Mouse (Mus musculus): ENCODE data around the gene Rwdd2b. TPM values are rescaled to one million over a fixed set of nuclear protein-coding genes. Genes with fewer than 3 reads are reported as not detected.
A peak's percentile ranks its signal among the peaks of the same experiment; 100 is the strongest.

The Rwdd2b gene
- polyA plus RNA-seq, 1 experiment = 13.1 TPM

DNA sequence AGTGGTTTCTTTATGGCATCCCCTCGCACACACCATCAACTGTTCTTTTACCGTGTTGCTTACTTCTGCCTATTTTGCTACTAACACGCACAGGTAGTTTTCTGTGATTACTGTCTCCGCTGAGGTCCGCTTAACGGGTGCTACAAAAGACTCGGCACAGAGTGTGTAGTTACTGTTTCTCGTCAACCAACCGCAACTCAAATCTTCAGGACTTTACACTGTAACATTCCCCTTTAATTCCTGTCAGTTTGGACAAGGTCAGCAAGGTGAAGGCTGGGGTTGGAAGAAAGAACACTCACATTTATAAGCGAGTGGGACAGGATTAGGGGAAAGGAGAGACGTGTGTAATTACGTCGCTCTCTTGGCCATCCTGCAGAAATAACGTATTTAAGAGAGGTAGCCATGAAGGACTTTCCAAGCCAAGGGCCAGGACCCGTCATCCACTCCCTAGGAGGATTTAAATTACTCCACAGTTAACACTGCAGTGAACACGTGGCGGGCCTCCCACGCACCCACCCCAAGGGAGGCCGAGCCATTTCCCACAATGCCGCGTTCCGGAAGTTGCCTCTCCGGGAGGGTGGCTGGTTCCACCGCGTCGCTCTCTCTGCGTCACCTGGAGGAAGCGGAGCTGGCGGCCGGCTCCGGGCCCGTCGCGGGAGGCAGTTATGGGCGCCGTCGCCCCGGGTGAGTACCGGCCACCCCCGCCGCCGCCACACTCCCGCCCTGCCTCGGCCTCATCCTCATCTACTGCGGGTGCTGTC lies 14.2 kb upstream of the Rwdd2b start, which contains the start of gene Usp16:
TSS of gene Usp16 (plus strand) at position 285 of the 761 bp plus-strand sequence.
- peak within 1 kb of the TSS; percentile 71 for H3K4me3 ChIP-seq (ENCODE audit: insufficient read depth, low read depth, low read length)
- 4% methylated on average over 45 of the region's 45 CpGs for WGBS
- TF ChIP-seq POLR2A (IDR thresholded peaks at IDR 0.05; ENCODE audit: low read depth, low read length) (peak; percentile 52), CTCF (conservative IDR thresholded peaks at IDR 0.05; ENCODE audit: insufficient read depth, insufficient read length, low read depth, low read length) (no peak)
- H3K4me1 ChIP-seq (ENCODE audit: control insufficient read depth, insufficient read depth, low read length) = peaks cover 3% of the 10 kb centered on the region; the same call in 1 of the 2 replicates
- H3K27me3 ChIP-seq (replicated peaks; ENCODE audit: control insufficient read depth, insufficient read depth, low read length) = no peaks in the 10 kb centered on the region
- H3K27ac ChIP-seq (ENCODE audit: insufficient read depth, low read depth, low read length) = peak within 1 kb of the TSS; percentile 65
- peak; percentile 95 for DNase-seq
- H3K36me3 ChIP-seq (ENCODE audit: control insufficient read depth, insufficient read depth, low read length) = no peaks in the 10 kb centered on the region

DNA sequence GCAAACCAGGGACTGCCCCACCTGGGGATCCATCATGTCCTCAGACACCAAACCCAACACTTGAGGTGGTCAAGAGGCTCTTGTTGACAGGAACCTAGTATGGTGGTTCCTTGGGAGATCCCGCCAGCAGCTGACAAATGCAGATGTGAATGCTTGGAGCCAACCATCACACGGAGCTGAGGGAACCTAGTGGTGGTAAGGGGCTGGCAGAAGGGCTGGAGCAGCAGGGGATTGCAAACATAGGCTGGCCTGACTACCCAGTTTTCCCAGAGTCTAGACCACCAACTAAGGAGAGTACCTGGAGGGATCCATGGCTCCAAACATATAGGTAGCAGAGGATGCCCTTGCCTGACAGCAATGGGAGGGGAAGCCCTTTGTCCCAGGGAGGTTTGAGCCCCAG lies 12.9 kb upstream of the Rwdd2b start:
- no peak for DNase-seq
- H3K27ac ChIP-seq (ENCODE audit: insufficient read depth, low read depth, low read length) = no peak overlapping the region
- 97% methylated on average over 2 of the region's 2 CpGs for WGBS
- H3K4me1 ChIP-seq (ENCODE audit: control insufficient read depth, insufficient read depth, low read length) = peaks cover 3% of the 10 kb centered on the region; the same call in 1 of the 2 replicates
- no peaks in the 10 kb centered on the region for H3K36me3 ChIP-seq (ENCODE audit: control insufficient read depth, insufficient read depth, low read length)
- TF ChIP-seq POLR2A (IDR thresholded peaks at IDR 0.05; ENCODE audit: low read depth, low read length) (no peak), CTCF (conservative IDR thresholded peaks at IDR 0.05; ENCODE audit: insufficient read depth, insufficient read length, low read depth, low read length) (no peak)
- H3K27me3 ChIP-seq (replicated peaks; ENCODE audit: control insufficient read depth, insufficient read depth, low read length) = no peaks in the 10 kb centered on the region
- no peak overlapping the region for H3K4me3 ChIP-seq (ENCODE audit: insufficient read depth, low read depth, low read length)

DNA sequence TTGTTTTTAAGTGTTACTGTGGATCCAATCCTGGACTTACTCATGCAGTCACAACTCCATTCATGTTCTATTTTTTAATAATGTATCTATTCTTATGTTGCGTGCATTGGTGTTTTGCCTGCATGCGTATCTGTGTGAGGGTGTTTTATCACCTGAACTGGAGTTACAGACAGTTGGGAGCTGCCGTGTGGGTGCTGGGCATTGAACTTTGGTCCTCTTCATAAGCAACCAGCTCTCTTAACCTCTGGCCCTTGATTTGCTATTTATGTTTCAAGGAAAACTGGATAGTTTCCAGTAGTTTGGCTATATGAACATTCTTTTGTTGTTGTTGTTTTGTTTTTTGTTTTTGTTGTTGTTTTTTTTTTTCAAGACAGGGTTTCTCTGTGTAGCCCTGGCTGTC lies 5.2 kb upstream of the Rwdd2b start:
- H3K4me1 ChIP-seq (ENCODE audit: control insufficient read depth, insufficient read depth, low read length) = peaks cover 8% of the 10 kb centered on the region; the same call in 1 of the 2 replicates
- no peak for TF ChIP-seq CTCF (conservative IDR thresholded peaks at IDR 0.05; ENCODE audit: insufficient read depth, insufficient read length, low read depth, low read length)
- H3K27ac ChIP-seq (ENCODE audit: insufficient read depth, low read depth, low read length) = no peak overlapping the region
- no peaks in the 10 kb centered on the region for H3K27me3 ChIP-seq (replicated peaks; ENCODE audit: control insufficient read depth, insufficient read depth, low read length)
- no peak overlapping the region for H3K4me3 ChIP-seq (ENCODE audit: insufficient read depth, low read depth, low read length)
- WGBS = 75% methylated on average over 3 of the region's 3 CpGs
- H3K36me3 ChIP-seq (ENCODE audit: control insufficient read depth, insufficient read depth, low read length) = no peaks in the 10 kb centered on the region
- DNase-seq = no peak

GRCm38 (mm10) chr16:87445110-87445509 lies 4.7 kb upstream of the Rwdd2b start:
- no peak for DNase-seq
- no peak for TF ChIP-seq CTCF (conservative IDR thresholded peaks at IDR 0.05; ENCODE audit: insufficient read depth, insufficient read length, low read depth, low read length)
- no peak for TF ChIP-seq POLR2A (IDR thresholded peaks at IDR 0.05; ENCODE audit: low read depth, low read length)
- Histone ChIP-seq H3K27me3 (replicated peaks; ENCODE audit: control insufficient read depth, insufficient read depth, low read length) (no peaks in the 10 kb centered on the region), H3K27ac (ENCODE audit: insufficient read depth, low read depth, low read length) (no peak overlapping the region), H3K4me1 (ENCODE audit: control insufficient read depth, insufficient read depth, low read length) (peaks cover 8% of the 10 kb centered on the region; the same call in 1 of the 2 replicates), H3K4me3 (ENCODE audit: insufficient read depth, low read depth, low read length) (no peak overlapping the region), H3K36me3 (ENCODE audit: control insufficient read depth, insufficient read depth, low read length) (no peaks in the 10 kb centered on the region)

- TF ChIP-seq POLR2A (IDR thresholded peaks at IDR 0.05; ENCODE audit: low read depth, low read length) = no peak
- TF ChIP-seq CTCF (conservative IDR thresholded peaks at IDR 0.05; ENCODE audit: insufficient read depth, insufficient read length, low read depth, low read length) = no peak
- 60% methylated on average over 1 of the region's 1 CpGs for WGBS
- DNase-seq = no peak
- Histone ChIP-seq H3K4me3 (ENCODE audit: insufficient read depth, low read depth, low read length) (no peak overlapping the region), H3K4me1 (ENCODE audit: control insufficient read depth, insufficient read depth, low read length) (peaks cover 11% of the 10 kb centered on the region; the same call in 1 of the 2 replicates), H3K27ac (ENCODE audit: insufficient read depth, low read depth, low read length) (no peak overlapping the region), H3K27me3 (replicated peaks; ENCODE audit: control insufficient read depth, insufficient read depth, low read length) (no peaks in the 10 kb centered on the region), H3K36me3 (ENCODE audit: control insufficient read depth, insufficient read depth, low read length) (no peaks in the 10 kb centered on the region)
These were observed 3.7 kb upstream of the Rwdd2b start for GRCm38 (mm10) chr16:87444071-87444470.

- no peak for TF ChIP-seq CTCF (conservative IDR thresholded peaks at IDR 0.05; ENCODE audit: insufficient read depth, insufficient read length, low read depth, low read length)
- TF ChIP-seq POLR2A (IDR thresholded peaks at IDR 0.05; ENCODE audit: low read depth, low read length) = no peak
- Histone ChIP-seq H3K27ac (ENCODE audit: insufficient read depth, low read depth, low read length) (no peak overlapping the region), H3K36me3 (ENCODE audit: control insufficient read depth, insufficient read depth, low read length) (no peaks in the 10 kb centered on the region), H3K4me3 (ENCODE audit: insufficient read depth, low read depth, low read length) (no peak overlapping the region), H3K4me1 (ENCODE audit: control insufficient read depth, insufficient read depth, low read length) (peaks cover 11% of the 10 kb centered on the region; the same call in 1 of the 2 replicates), H3K27me3 (replicated peaks; ENCODE audit: control insufficient read depth, insufficient read depth, low read length) (no peaks in the 10 kb centered on the region)
- DNase-seq = no peak
These were observed 2.9 kb upstream of the Rwdd2b start for GRCm38 (mm10) chr16:87443245-87443644.

DNA sequence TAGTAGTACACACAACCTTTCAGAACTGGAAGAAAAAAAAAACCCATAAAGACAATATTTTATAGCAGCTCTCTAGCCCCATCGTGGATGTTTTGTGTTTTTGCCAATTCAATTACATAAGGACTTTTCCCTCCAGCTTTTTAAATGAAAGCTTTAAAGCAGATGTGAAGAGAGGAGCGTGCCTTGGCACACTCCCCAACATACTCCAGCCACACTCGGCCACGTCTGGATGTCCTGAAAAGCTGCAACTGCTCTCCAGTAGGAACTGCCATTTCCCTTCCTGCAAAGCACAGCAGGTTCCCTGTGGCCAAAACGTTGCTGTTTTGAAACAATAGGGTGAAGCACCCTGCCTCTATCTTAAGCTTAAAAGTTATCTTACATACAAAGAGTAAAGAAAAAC lies 1.9 kb upstream of the Rwdd2b start:
- Histone ChIP-seq H3K4me3 (ENCODE audit: insufficient read depth, low read depth, low read length) (no peak overlapping the region), H3K4me1 (ENCODE audit: control insufficient read depth, insufficient read depth, low read length) (peaks cover 11% of the 10 kb centered on the region; the same call in 1 of the 2 replicates), H3K36me3 (ENCODE audit: control insufficient read depth, insufficient read depth, low read length) (no peaks in the 10 kb centered on the region), H3K27ac (ENCODE audit: insufficient read depth, low read depth, low read length) (no peak overlapping the region), H3K27me3 (replicated peaks; ENCODE audit: control insufficient read depth, insufficient read depth, low read length) (no peaks in the 10 kb centered on the region)
- 52% methylated on average over 5 of the region's 5 CpGs for WGBS
- no peak for TF ChIP-seq POLR2A (IDR thresholded peaks at IDR 0.05; ENCODE audit: low read depth, low read length)
- TF ChIP-seq CTCF (conservative IDR thresholded peaks at IDR 0.05; ENCODE audit: insufficient read depth, insufficient read length, low read depth, low read length) = no peak
- DNase-seq = no peak

Measured in kidney, adult 2 months (tissue).